Mouse (Mus musculus): ENCODE results near the gene Tpx2. TPM values are rescaled to one million over a fixed set of nuclear protein-coding genes. Genes with fewer than 3 reads are reported as not detected.

The Tpx2 gene
- polyA plus RNA-seq, 1 experiment: 38.3 TPM

DNA sequence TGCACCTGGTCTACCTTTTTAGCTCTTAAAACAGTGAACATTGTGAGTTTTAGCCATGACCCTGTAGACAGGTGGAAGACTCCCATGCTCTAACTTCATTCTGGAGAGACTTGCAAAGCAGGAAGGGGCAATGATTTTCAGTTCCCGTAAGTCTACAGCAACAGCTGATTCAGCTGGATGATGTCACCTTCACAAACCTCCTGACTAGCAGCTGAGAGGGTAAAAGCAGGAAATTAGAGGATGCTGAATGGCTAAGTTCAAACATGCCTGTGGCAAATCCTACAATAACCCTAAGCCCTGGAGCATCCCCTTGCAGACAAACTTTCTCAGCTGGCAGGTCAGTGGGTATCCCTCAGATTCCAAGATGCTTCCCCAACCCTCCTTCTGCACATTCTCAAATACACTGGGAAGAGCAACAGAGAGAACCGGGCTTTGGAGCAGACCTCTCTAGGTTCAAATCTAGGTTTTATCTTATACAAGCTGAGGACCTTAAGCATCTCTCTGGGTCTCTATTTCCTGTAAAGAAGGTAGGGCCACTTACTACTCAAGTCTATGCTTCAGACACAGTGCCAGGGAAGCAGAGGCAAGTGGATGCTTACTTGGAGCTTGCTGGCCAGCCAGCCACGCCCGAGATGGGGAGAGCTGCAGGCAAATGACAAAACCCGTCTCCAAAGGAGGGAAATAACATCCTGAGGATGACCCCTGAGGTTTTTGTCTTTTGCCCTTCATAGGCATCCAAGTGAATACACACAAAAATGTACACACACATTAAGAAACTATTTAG lies 37.4 kb upstream of the Tpx2 start:
- Histone ChIP-seq H3K4me3 (ENCODE audit: insufficient read depth, low read length) (no peak overlapping the region), H3K27ac (ENCODE audit: insufficient read depth, low read depth, low read length) (peak overlapping the region; percentile 93), H3K4me1 (ENCODE audit: control insufficient read depth, insufficient read depth, low read length) (peaks cover 73% of the 10 kb centered on the region)
- no peak for TF ChIP-seq CTCF (IDR thresholded peaks at IDR 0.05; ENCODE audit: low read depth, low read length)
- no peak for TF ChIP-seq POLR2A (IDR thresholded peaks at IDR 0.05; ENCODE audit: borderline replicate concordance, low read depth, low read length)

DNA sequence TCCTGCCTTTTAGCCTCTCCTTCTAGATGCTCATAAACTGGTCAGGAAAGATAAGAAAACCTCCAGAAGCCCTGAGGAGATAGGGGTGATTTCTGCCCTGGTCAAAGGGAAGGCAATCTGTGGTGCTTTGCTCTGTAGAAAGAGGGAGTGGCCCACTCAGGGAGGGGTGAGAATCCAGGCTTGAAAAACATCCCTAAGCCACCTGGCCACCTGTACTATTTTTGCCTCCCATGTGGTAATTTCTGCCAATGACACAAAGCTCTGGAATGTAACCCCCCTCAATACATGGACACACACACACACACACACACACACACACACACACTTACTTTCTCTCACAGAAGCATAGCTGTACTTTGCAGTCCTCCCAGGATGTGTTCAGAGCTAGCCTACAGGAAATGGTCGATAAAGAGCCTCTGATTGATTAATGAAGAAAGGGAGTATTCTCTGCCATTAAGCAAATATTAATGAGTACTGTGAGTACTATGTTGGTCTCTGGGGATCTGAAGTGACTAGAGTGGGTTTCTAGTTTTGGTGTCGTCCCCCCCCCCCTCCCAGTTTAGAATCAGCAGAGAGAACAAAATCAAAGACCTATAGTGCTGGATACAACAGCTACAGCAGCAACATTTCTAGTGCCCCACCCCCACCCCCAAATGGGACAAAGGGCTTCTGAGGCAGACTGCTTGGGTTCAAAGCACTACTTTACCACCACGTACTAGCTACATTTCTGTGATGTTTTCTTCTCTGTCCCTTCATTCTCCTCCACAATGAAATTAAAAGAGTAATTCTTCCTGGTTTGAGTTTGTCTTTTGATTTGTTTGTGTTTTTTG lies 36.2 kb upstream of the Tpx2 start:
- Histone ChIP-seq H3K4me1 (ENCODE audit: control insufficient read depth, insufficient read depth, low read length) (peaks cover 73% of the 10 kb centered on the region), H3K27ac (ENCODE audit: insufficient read depth, low read depth, low read length) (peak overlapping the region; percentile 93), H3K4me3 (ENCODE audit: insufficient read depth, low read length) (no peak overlapping the region)
- TF ChIP-seq POLR2A (IDR thresholded peaks at IDR 0.05; ENCODE audit: borderline replicate concordance, low read depth, low read length) (no peak), CTCF (IDR thresholded peaks at IDR 0.05; ENCODE audit: low read depth, low read length) (no peak)

DNA sequence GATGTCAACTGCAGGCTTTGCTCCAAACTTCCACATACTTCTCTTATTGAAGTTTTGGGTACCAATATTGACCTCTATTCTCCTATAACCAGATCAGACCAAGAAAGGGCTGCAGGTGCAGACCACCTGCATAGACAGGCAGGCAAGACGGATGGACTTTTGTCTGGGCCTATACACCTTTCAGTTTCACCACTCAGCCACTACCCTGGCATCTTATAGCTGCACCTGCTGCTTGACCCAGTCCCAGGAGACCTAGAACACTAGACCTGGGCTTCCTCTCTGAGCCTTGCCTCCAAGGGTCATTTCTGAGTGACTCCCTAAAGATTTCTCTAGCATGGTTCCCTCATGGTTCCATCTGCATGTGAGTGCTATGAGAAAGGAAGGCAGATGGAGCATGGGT lies 34.5 kb upstream of the Tpx2 start:
- TF ChIP-seq POLR2A (IDR thresholded peaks at IDR 0.05; ENCODE audit: borderline replicate concordance, low read depth, low read length) (no peak), CTCF (IDR thresholded peaks at IDR 0.05; ENCODE audit: low read depth, low read length) (no peak)

DNA sequence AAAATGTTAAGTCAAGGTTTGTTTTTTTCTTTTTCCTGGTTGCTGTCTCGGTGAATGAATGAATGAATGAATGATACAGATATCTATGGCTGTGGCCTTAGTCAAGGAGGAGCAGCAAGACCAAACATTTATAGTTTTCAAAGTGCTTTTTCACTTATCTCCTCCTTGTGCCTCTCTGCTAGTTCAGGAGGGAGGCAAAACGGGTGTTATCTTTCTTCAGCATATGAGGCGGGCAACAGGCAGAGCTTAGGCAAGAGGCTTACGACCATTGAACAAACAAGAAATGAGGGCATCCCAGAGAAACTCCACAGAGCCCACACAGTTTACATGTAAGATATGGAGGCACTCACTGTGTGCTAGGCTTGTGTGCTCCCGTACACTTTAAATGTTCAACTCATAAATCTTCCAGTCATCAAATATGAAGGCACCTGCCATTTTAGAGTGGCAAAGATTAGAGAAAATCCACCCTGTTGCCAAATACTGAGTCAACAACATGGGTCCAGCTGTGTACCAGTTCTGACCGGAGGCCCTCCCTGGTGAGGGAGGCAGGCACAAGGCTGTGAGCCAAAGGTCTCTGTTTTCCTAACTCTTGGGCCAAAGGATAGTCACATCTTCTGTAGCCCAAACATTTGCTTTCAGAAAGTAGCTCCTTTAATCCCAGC lies 33.4 kb upstream of the Tpx2 start:
- Histone ChIP-seq H3K4me3 (ENCODE audit: insufficient read depth, low read length) (no peak overlapping the region), H3K4me1 (ENCODE audit: control insufficient read depth, insufficient read depth, low read length) (peaks cover 64% of the 10 kb centered on the region), H3K27ac (ENCODE audit: insufficient read depth, low read depth, low read length) (no peak overlapping the region)
- TF ChIP-seq POLR2A (IDR thresholded peaks at IDR 0.05; ENCODE audit: borderline replicate concordance, low read depth, low read length) (no peak), CTCF (IDR thresholded peaks at IDR 0.05; ENCODE audit: low read depth, low read length) (no peak)

More for the DNA sequence above, 34.5 kb upstream of the Tpx2 start:
- Histone ChIP-seq H3K4me3 (ENCODE audit: insufficient read depth, low read length) (no peak overlapping the region), H3K4me1 (ENCODE audit: control insufficient read depth, insufficient read depth, low read length) (peaks cover 74% of the 10 kb centered on the region), H3K27ac (ENCODE audit: insufficient read depth, low read depth, low read length) (no peak overlapping the region)

DNA sequence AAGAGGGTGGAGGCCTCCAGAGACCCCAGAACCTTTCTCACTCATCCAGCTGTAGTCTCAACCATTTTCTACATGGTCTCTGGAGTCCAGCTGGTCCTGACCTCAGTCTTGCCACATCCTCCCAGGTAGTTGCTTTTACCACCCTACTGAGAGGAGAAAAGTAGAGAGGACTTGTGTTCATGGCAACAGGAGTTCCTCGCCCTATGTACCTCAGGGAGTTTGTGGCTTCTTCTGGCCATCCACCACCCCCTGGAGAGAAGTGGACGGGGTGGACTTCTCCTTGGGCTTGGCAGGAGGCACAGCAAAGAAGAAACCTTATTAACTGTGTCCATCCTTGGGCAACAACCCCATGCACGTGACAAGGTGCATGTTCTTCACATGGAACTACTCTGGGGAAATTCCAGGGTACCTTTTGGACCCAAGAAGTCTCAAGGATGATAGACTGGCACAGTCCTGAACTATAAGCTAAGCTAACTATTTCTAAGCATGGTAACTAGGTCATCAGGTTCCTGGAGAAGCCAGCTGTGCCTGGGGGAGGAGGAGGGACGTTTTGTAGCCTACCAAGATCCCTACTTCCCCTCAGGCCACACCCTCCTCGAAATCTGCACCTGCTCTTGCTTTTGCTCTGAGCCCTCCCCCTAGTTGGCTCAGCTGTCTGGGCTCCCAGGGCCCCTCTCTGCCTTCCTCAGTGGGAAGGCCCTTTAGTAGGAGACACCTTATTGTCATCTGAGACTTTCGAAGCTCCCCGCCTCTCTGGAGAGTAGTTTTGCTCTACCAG lies 31.7 kb upstream of the Tpx2 start:
- no peak overlapping the region for H3K27ac ChIP-seq (ENCODE audit: insufficient read depth, low read depth, low read length)
- no peak overlapping the region for H3K4me3 ChIP-seq (ENCODE audit: insufficient read depth, low read length)
- TF ChIP-seq CTCF (IDR thresholded peaks at IDR 0.05; ENCODE audit: low read depth, low read length) (no peak), POLR2A (IDR thresholded peaks at IDR 0.05; ENCODE audit: borderline replicate concordance, low read depth, low read length) (no peak)
- peaks cover 49% of the 10 kb centered on the region for H3K4me1 ChIP-seq (ENCODE audit: control insufficient read depth, insufficient read depth, low read length)

DNA sequence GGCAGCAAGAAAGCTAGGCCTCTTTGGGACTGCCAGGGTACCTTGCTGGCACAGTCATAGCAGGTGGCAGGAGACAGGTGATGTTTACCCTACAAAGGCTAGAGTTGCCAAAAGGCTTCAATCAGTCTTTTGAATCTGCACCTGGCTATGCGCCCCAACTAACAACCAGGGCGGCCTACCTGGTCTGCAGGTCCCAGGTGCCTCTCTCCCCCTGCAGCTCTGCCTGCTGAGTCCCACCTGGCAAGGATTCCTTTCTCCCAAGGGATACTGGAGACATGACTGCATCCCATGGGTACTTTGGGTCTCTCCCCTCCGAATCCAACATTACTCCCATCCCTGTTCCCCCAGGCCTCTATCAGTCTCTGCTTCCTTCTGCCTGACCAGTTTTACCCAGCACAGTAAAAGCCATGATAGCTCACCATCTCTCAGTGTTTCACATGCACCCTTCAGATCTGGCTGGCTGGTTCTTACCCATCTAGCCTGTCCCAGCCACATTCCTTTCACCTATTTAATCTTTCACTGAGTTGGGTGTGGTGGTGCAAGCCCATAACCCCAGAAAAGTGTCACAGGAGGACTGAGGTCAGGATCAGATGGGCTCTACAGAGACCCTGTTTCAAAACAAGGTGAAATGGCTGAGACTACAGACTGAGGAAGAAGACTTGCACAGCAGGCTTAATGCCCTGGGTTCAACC lies 31.0 kb upstream of the Tpx2 start:
- Histone ChIP-seq H3K4me3 (ENCODE audit: insufficient read depth, low read length) (no peak overlapping the region), H3K27ac (ENCODE audit: insufficient read depth, low read depth, low read length) (no peak overlapping the region), H3K4me1 (ENCODE audit: control insufficient read depth, insufficient read depth, low read length) (peaks cover 49% of the 10 kb centered on the region)

DNA sequence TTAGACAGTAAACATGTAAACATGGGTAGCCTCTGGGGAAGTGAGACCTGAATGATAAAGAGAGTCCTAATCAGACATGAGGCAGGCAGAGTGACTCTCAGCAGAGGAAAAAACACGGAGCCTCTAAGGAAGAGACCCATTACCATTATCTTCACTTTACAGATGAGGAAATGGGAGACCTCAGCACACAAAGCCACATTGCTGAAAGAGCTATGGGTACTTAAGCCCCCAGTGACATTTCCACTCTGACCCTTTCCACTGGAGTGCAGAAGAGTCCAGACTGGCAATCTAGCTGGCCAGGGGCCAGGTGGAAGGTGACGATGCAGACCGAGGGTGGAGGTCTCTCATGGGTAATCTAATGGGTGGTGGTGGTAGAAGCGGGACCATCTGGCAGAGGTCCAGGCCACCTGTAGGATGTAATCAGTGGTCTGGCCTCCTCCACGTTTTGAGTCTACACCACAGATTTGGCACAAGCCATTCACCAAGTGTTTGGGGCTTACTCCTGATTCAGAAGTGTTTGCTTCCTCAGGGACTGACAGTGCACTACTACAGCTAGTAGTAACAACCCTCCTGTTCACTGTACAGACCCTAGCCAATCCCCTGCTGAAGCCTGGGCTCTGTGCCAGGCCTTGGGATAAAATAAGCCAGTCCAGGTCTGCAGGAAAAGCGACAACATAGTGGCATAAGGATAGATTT lies 30.0 kb upstream of the Tpx2 start:
- TF ChIP-seq POLR2A (IDR thresholded peaks at IDR 0.05; ENCODE audit: borderline replicate concordance, low read depth, low read length) (no peak), CTCF (IDR thresholded peaks at IDR 0.05; ENCODE audit: low read depth, low read length) (no peak)
- H3K27ac ChIP-seq (ENCODE audit: insufficient read depth, low read depth, low read length): no peak overlapping the region
- peaks cover 47% of the 10 kb centered on the region for H3K4me1 ChIP-seq (ENCODE audit: control insufficient read depth, insufficient read depth, low read length)
- H3K4me3 ChIP-seq (ENCODE audit: insufficient read depth, low read length): no peak overlapping the region

More for the DNA sequence above, 31.0 kb upstream of the Tpx2 start:
- TF ChIP-seq CTCF (IDR thresholded peaks at IDR 0.05; ENCODE audit: low read depth, low read length) (no peak), POLR2A (IDR thresholded peaks at IDR 0.05; ENCODE audit: borderline replicate concordance, low read depth, low read length) (no peak)

DNA sequence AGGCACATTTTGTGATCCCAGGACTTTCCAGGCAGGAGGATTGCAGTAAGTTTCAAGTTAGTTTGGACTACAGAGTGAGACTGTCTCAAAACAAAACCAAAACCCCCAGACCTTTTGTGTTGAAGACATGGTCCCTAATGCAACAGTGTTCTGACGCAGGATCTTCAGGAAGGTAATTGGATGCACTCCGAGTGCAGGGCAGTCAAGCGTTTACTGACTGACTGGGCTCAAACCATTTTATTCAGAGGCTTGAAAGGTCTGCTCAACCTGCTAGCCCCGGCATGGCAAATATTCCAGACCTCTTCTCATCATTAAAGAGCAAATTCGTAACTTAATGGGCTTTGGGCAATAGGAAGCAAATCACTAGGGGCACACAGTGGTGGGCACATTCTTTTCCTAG lies 29.1 kb upstream of the Tpx2 start:
- no peak for TF ChIP-seq CTCF (IDR thresholded peaks at IDR 0.05; ENCODE audit: low read depth, low read length)
- TF ChIP-seq POLR2A (IDR thresholded peaks at IDR 0.05; ENCODE audit: borderline replicate concordance, low read depth, low read length): no peak
- Histone ChIP-seq H3K27ac (ENCODE audit: insufficient read depth, low read depth, low read length) (no peak overlapping the region), H3K4me3 (ENCODE audit: insufficient read depth, low read length) (no peak overlapping the region), H3K4me1 (ENCODE audit: control insufficient read depth, insufficient read depth, low read length) (peaks cover 40% of the 10 kb centered on the region)

Measured in bone marrow macrophage, adult 2 months (primary cell).